Mouse (Mus musculus) forebrain, postnatal 0 days (tissue): Measurements from ENCODE around the gene R3hdm1. TPM values are rescaled to one million over a fixed set of nuclear protein-coding genes. Genes with fewer than 3 reads are reported as not detected.

ENCODE experiments used
- ATAC-seq: fragments of 200-750 bp; cut with Nextera tagmentation; 2 replicates; pipeline ENCODE4 v1.8.0; 2017; ENCODE audit warnings: mild to moderate bottlenecking, moderate library complexity
- DNase-seq: peaks from one replicate; pipeline ENCODE4 v3.0.0-alpha.2; 2015
- H3K27ac ChIP-seq: fragments of 300-500 bp; sonication (generic); 2 replicates; pipeline ENCODE4 v1.5.1; 2014; ENCODE audit warnings: low read depth, mild to moderate bottlenecking, antibody characterized with exemption, low read length, moderate library complexity, mixed read lengths
- H3K27me3 ChIP-seq: fragments of 300-500 bp; sonication (generic); 2 replicates; pipeline ENCODE4 v1.6.1; 2014; ENCODE audit warnings: mild to moderate bottlenecking, low read length, mixed read lengths; ENCODE audit not compliant: insufficient read depth
- H3K36me3 ChIP-seq: fragments of 300-500 bp; sonication (generic); 2 replicates; pipeline ENCODE4 v1.6.1; 2014; ENCODE audit warnings: mild to moderate bottlenecking, moderate library complexity; ENCODE audit not compliant: insufficient read depth
- H3K4me1 ChIP-seq: fragments of 300-500 bp; sonication (generic); 2 replicates; pipeline ENCODE4 v1.6.1; 2014; ENCODE audit warnings: antibody characterized with exemption; ENCODE audit not compliant: insufficient read depth
- H3K4me2 ChIP-seq: fragments of 300-500 bp; sonication (generic); 2 replicates; pipeline ENCODE4 v1.6.1; 2014; ENCODE audit warnings: low read depth, mild to moderate bottlenecking, moderate library complexity
- H3K4me3 ChIP-seq: fragments of 300-500 bp; sonication (generic); 2 replicates; pipeline ENCODE4 v1.5.1; 2014; ENCODE audit warnings: low read depth, low read length, mixed read lengths
- H3K9ac ChIP-seq: fragments of 300-500 bp; sonication (generic); 2 replicates; pipeline ENCODE4 v1.6.1; 2014; ENCODE audit warnings: mild to moderate bottlenecking
- H3K9me3 ChIP-seq: fragments of 300-500 bp; sonication (generic); 2 replicates; pipeline ENCODE4 v1.6.1; 2016; ENCODE audit warnings: low read length
- CTCF ChIP-seq: sonication (generic); IDR thresholded peaks from 2 replicates; pipeline ENCODE4 v1.5.1; 2016; ENCODE audit warnings: antibody characterized with exemption, control low read depth, low read depth
- WGBS: fragments of 180-500 bp; shearing (Covaris S2); extraction: QIAGEN DNeasy Blood & Tissue Kit; methylation state at CpG from one replicate; pipeline ENCODE4 v1.1.7; 2014; 5-methylcytosine and 5-hydroxymethylcytosine counted together
- polyA plus RNA-seq: library from polyadenylated mRNA; unstranded; fragments of >200 nt; fragmentation: Nextera tagmentation; extraction: Ambion mirVana; gene quantifications from 2 replicates; pipeline ENCODE4 v1.2.1, GENCODE M21; 2015
- total RNA-seq: library from RNA; depleted of rRNA; stranded (reverse); fragments of >200 nt; gene quantifications from 2 replicates; pipeline ENCODE4 v1.2.3, GENCODE M21; 2014

The R3hdm1 gene
- total and polyA plus RNA-seq, 2 experiments from 2014 or later, result 67.8 to 86.6 TPM

DNA sequence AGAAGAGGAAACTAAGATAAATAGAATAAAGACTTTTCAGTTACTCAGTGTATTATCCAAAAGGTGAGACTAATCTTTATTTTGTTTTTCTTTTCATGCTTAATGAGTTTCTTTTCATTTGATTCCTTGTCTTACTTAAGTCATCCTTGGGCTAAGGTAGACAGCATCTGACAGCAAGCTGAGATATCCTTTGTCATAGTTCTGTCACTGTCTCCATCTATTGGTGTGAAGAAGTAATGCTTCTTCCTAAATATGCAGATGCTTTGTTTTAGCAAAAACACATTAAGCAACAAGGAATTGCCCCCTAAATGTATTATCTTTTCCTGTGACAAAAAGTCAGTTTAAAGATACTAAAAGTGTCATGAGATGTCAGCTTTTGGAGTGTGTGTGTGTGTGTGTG, 37.9 kb downstream of the R3hdm1 start:
- Histone ChIP-seq H3K27me3 (no peaks in the 10 kb centered on the region), H3K4me1 (no peaks in the 10 kb centered on the region), H3K9me3 (no peaks in the 10 kb centered on the region), H3K9ac (no peak overlapping the region), H3K4me2 (no peak overlapping the region), H3K4me3 (no peak overlapping the region), H3K27ac (no peak overlapping the region), H3K36me3 (no peaks in the 10 kb centered on the region)
- ATAC-seq (peak; percentile 67), DNase-seq (peak; percentile 30)
- peak; percentile 78 for TF ChIP-seq CTCF

DNA sequence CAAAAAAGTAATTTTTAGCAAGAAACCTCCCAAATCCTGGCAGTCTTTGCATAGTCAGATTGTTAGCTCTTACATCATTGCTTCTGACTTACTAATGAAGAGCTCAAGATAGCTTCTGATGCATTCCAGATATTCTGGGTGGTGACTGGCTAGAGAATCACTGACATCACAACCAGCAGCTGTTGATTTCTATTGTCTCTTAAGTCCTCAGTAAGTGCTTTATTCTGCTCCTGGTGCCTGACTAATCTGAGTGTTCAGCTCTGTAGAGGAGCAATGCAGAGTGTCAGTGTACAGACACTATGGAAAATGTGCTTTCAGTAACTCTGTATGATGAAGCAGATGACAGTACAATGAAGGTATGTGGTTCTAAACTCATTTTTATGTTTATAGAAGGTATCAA, 38.6 kb downstream of the R3hdm1 start:
- Histone ChIP-seq H3K27me3 (no peaks in the 10 kb centered on the region), H3K36me3 (no peaks in the 10 kb centered on the region), H3K4me3 (no peak overlapping the region), H3K4me2 (no peak overlapping the region), H3K27ac (no peak overlapping the region), H3K4me1 (no peaks in the 10 kb centered on the region), H3K9me3 (no peaks in the 10 kb centered on the region), H3K9ac (no peak overlapping the region)
- ATAC-seq, result peak; percentile 27; the same call in 1 of the 2 replicates
- TF ChIP-seq CTCF, result no peak
- DNase-seq, result no peak

DNA sequence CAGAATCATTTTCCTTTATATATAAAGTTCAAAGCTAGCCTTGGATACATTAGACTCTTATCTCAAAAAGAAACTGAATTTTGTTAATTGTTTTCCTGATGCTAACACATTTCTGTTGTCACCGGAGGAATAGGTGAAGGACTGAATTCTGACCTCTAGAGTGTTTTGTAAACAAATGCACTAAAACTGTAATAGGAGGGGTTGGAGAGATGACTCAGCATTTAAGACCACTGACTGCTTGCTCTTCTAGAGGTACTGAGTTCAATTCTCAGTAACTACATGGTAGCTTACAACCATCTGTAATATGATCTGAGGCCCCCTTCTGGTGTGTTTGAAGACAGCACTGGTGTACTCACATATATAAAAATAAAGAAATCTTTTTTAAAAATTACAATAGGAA, 63.9 kb downstream of the R3hdm1 start:
- Histone ChIP-seq H3K4me1 (no peaks in the 10 kb centered on the region), H3K27ac (no peak overlapping the region), H3K36me3 (peaks cover 4% of the 10 kb centered on the region; the same call in 1 of the 2 replicates), H3K4me3 (no peak overlapping the region), H3K9me3 (no peaks in the 10 kb centered on the region), H3K27me3 (no peaks in the 10 kb centered on the region), H3K4me2 (no peak overlapping the region), H3K9ac (no peak overlapping the region)
- 93% methylated on average over 1 of the region's 1 CpGs for WGBS
- TF ChIP-seq CTCF, result no peak
- DNase-seq (no peak), ATAC-seq (no peak)

DNA sequence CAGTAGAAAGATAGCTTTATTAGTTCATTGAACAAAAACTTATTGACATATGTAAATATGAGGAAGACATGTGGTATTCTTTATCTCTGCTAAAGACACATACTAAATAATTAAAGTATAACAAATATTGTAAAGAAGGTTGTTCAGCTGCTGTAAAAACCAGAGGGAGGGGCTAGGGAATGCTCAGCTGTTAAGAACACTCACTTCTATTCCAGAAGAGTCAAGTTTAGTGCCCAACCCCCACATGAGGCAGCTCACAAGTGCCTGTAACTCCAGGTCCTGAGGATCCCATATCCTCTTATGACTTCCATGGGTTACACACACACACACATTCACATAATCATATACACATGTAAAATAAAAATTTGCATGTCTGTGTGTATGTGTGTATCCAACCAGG, 67.0 kb downstream of the R3hdm1 start:
- no peak overlapping the region for H3K4me2 ChIP-seq
- H3K4me1 ChIP-seq, result no peaks in the 10 kb centered on the region
- peaks cover 12% of the 10 kb centered on the region for H3K36me3 ChIP-seq
- no peaks in the 10 kb centered on the region for H3K27me3 ChIP-seq
- DNase-seq, result no peak
- no peak for ATAC-seq
- H3K27ac ChIP-seq, result no peak overlapping the region
- no peak overlapping the region for H3K4me3 ChIP-seq
- no peak for TF ChIP-seq CTCF
- H3K9ac ChIP-seq, result no peak overlapping the region
- H3K9me3 ChIP-seq, result no peaks in the 10 kb centered on the region

DNA sequence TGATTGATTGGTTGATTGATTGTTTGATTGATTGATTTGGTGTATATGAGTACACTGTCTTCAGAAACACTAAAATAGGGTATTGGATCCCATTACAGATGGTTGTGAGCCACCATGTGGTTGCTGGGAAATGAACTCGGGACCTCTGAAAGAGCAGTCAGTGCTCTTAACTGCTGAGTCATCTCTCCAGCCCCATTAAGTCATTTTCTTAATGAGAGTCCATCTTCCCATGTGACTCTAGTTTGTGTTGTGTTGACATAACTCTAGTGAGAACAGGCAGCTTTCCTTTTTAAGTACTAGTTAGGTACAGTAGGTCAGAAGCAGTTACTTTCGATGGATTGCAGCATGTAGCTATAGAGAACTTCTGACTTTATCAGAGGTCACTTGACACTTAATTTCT, 88.3 kb downstream of the R3hdm1 start:
- Histone ChIP-seq H3K4me1 (no peaks in the 10 kb centered on the region), H3K27ac (no peak overlapping the region), H3K9ac (no peak overlapping the region), H3K27me3 (no peaks in the 10 kb centered on the region), H3K9me3 (no peaks in the 10 kb centered on the region), H3K4me3 (no peak overlapping the region), H3K4me2 (no peak overlapping the region), H3K36me3 (peaks cover 47% of the 10 kb centered on the region)
- TF ChIP-seq CTCF, result no peak
- ATAC-seq, result no peak
- WGBS, result 87% methylated on average over 2 of the region's 2 CpGs
- no peak for DNase-seq

DNA sequence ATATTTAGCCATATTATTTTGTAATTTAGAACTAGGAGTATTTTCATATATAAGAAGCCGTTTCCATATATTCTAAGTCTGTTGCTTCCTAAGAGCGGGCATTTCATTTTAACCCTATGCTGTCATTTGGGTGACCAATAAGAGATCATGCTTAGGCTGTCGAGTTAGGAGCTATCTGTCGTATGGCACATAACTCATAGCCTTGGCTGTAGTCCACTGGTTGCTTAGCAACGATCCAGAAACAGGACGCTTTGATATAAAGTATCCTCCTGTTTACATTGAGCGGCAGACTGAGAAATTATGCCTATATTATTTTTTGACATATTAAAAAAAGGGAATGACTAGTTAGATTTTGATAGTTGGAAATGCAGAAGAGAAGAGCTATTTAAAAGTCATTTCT, 89.3 kb downstream of the R3hdm1 start:
- Histone ChIP-seq H3K27me3 (no peaks in the 10 kb centered on the region), H3K9me3 (no peaks in the 10 kb centered on the region), H3K4me3 (no peak overlapping the region), H3K9ac (no peak overlapping the region), H3K4me2 (no peak overlapping the region), H3K36me3 (peaks cover 45% of the 10 kb centered on the region), H3K4me1 (no peaks in the 10 kb centered on the region), H3K27ac (no peak overlapping the region)
- DNase-seq (no peak), ATAC-seq (no peak)
- TF ChIP-seq CTCF, result no peak
- WGBS, result 76% methylated on average over 7 of the region's 7 CpGs

DNA sequence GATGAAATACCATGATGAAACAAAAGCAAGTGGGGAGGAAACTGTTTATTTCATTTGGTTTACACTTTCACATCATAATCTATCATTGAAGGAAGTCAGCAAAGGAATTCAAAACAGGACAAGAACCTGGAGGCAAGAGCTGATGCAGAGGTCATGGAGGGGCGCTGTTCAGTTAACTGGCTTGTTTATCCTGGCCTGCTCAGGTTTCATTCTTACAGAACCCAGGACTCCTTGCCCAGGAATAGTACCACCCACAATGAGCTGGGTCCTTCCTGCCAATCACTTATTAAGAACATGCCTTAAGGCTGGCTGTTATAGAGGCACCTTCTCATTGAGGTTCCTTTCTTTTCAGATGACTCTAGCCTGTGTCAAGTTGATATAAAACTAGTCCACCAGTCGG, 90.9 kb downstream of the R3hdm1 start:
- no peaks in the 10 kb centered on the region for H3K27me3 ChIP-seq
- no peaks in the 10 kb centered on the region for H3K4me1 ChIP-seq
- H3K27ac ChIP-seq, result no peak overlapping the region
- no peak for ATAC-seq
- no peak for TF ChIP-seq CTCF
- no peak overlapping the region for H3K9ac ChIP-seq
- H3K4me2 ChIP-seq, result no peak overlapping the region
- H3K4me3 ChIP-seq, result no peak overlapping the region
- WGBS, result 82% methylated on average over 2 of the region's 2 CpGs
- peaks cover 47% of the 10 kb centered on the region for H3K36me3 ChIP-seq
- no peaks in the 10 kb centered on the region for H3K9me3 ChIP-seq
- DNase-seq, result no peak

DNA sequence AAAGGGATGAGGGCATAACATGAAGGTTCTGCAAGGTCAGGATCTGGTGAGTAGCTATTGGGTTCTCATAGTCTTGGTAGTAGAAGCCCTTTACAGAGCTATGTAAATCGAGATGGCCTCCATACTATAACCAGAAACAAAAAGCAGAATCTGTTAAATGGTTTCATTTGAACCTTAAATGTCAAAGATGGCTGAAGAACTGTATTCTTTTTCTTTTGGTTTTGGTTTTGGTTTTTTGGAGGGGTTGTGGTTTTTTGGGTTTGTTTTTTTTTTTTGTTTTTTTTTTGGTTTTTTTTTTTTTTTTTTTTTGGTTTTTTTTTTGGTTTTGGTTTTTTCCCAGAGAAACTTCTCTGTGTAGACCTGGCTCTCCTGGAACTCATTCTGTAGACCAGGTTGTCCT, 94.3 kb downstream of the R3hdm1 start:
- Histone ChIP-seq H3K9ac (no peak overlapping the region), H3K27me3 (no peaks in the 10 kb centered on the region), H3K27ac (no peak overlapping the region), H3K36me3 (peaks cover 44% of the 10 kb centered on the region), H3K4me3 (no peak overlapping the region), H3K9me3 (no peaks in the 10 kb centered on the region), H3K4me2 (no peak overlapping the region), H3K4me1 (no peaks in the 10 kb centered on the region)
- no peak for DNase-seq
- TF ChIP-seq CTCF, result no peak
- 93% methylated on average over 1 of the region's 1 CpGs for WGBS
- no peak for ATAC-seq
